Mouse (Mus musculus): Measurements from ENCODE around the gene Timp2. TPM values are rescaled to one million over a fixed set of nuclear protein-coding genes. Genes with fewer than 3 reads are reported as not detected.

Gene Timp2
- total RNA-seq, 1 experiment: 52.4 TPM

DNA sequence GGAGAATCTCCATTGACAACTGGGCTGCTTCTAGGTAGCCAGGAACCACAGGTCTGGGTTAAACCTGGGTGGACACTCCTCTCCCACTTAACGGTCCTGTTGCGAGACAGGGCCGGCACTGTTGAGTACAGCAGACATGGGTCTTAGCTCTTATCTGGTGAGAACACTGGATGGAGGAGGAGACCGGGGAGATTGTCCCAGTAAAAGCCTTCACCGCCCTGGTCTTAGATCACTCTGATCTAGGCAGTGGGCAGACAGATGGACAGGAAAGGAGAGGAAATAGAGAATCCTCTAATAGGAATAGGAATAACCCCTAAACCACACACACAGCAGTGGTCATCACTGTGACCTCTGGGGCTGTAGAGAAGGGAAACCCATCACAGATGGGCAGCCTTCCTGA, 31.6 kb downstream of the Timp2 start:
- in situ Hi-C loops (cut with MboI; ENCODE audit: low sequenced_read_pairs in 2 of 2, unreplicated experiment in 2 of 2): no loop called here
- Histone ChIP-seq H3K9ac (ENCODE audit: insufficient read depth, low read depth, low read length, poor library complexity, severe bottlenecking) (no peak overlapping the region), H3K27ac (ENCODE audit: insufficient read depth, low read depth, low read length, poor library complexity, severe bottlenecking) (no peak overlapping the region), H3K36me3 (ENCODE audit: control insufficient read depth, insufficient read depth, low read length, poor library complexity, severe bottlenecking) (no peaks in the 10 kb centered on the region), H3K4me3 (ENCODE audit: insufficient read depth in 1 of 2, low read depth in 1 of 2, low read length in 2 of 2, poor library complexity in 1 of 2, severe bottlenecking in 1 of 2) (no peak overlapping the region), H3K4me1 (ENCODE audit: control insufficient read depth in 2 of 2, insufficient read depth in 2 of 2, low read length in 2 of 2, poor library complexity in 1 of 2) (peaks cover 2 to 12% of the 10 kb centered on the region in 2 experiments; a peak in 3 of 4 replicates), H3K9me3 (ENCODE audit: control insufficient read depth, insufficient read depth, low read depth, low read length) (no peaks in the 10 kb centered on the region)
- DNase-seq (ENCODE audit: low read depth, low spot score): no peak
- TF ChIP-seq ZNF384 (IDR thresholded peaks at IDR 0.05; ENCODE audit: low read depth, low read length): no peak
- no peak for TF ChIP-seq HCFC1 (IDR thresholded peaks at IDR 0.05; ENCODE audit: borderline replicate concordance, insufficient read depth, low read length)
- TF ChIP-seq MAFK (IDR thresholded peaks at IDR 0.05; ENCODE audit: insufficient read depth, low read depth, low read length): no peak
- no peak for TF ChIP-seq ZC3H11A (IDR thresholded peaks at IDR 0.05; ENCODE audit: borderline replicate concordance, low read depth, low read length)
- no peak for TF ChIP-seq CHD2 (IDR thresholded peaks at IDR 0.05; ENCODE audit: low read depth, low read length)

DNA sequence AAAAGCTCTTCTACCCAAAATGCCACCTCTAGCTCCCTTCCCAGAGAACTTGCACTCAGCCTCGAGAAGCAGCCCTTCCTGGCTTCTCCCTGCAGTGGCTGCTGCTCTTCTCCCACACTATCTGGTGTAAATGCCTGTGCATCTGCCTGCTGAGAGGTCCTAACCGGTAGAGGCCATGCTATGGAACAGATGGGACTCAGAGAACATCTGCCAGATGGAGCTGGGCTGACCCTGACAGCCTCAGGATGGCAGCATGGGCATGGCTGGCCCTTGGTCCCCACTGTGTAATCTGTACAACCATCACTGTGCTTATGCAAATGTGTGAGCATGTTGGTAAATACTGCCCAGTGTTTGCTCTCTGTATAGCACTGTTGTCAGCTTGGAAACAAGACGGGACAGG, 32.9 kb downstream of the Timp2 start:
- Histone ChIP-seq H3K27ac (ENCODE audit: insufficient read depth, low read depth, low read length, poor library complexity, severe bottlenecking) (no peak overlapping the region), H3K4me3 (ENCODE audit: insufficient read depth in 1 of 2, low read depth in 1 of 2, low read length in 2 of 2, poor library complexity in 1 of 2, severe bottlenecking in 1 of 2) (no peak overlapping the region), H3K9me3 (ENCODE audit: control insufficient read depth, insufficient read depth, low read depth, low read length) (no peaks in the 10 kb centered on the region), H3K36me3 (ENCODE audit: control insufficient read depth, insufficient read depth, low read length, poor library complexity, severe bottlenecking) (no peaks in the 10 kb centered on the region), H3K9ac (ENCODE audit: insufficient read depth, low read depth, low read length, poor library complexity, severe bottlenecking) (no peak overlapping the region), H3K4me1 (ENCODE audit: control insufficient read depth in 2 of 2, insufficient read depth in 2 of 2, low read length in 2 of 2, poor library complexity in 1 of 2) (peaks cover 2 to 12% of the 10 kb centered on the region in 2 experiments; a peak in 3 of 4 replicates)
- in situ Hi-C loops (cut with MboI; ENCODE audit: low sequenced_read_pairs in 2 of 2, unreplicated experiment in 2 of 2): no loop called here
- TF ChIP-seq MAFK (IDR thresholded peaks at IDR 0.05; ENCODE audit: insufficient read depth, low read depth, low read length) (no peak), HCFC1 (IDR thresholded peaks at IDR 0.05; ENCODE audit: borderline replicate concordance, insufficient read depth, low read length) (no peak), CHD2 (IDR thresholded peaks at IDR 0.05; ENCODE audit: low read depth, low read length) (no peak), ZC3H11A (IDR thresholded peaks at IDR 0.05; ENCODE audit: borderline replicate concordance, low read depth, low read length) (no peak), ZNF384 (IDR thresholded peaks at IDR 0.05; ENCODE audit: low read depth, low read length) (no peak)
- DNase-seq (ENCODE audit: low read depth, low spot score): no peak

DNA sequence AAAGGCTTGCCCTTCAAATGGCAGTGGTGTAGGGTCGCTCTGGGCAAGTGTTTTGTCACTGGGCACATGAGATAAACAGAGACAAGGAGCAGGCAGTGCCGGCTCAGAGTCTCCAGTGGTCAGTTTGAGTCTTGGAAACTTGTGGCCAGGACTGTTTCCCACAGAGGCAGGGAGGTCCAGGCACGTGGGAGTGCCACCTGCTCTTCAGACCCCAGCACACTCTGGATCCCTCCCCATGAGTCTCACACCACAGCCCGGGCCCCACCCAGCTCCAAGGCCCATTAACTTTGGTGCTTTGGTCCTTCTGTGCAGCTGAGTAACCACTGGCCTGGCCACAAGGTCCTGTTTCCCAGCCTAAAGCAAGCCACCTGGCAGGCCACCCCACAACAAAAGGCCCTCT, 33.6 kb downstream of the Timp2 start:
- Histone ChIP-seq H3K36me3 (ENCODE audit: control insufficient read depth, insufficient read depth, low read length, poor library complexity, severe bottlenecking) (no peaks in the 10 kb centered on the region), H3K27ac (ENCODE audit: insufficient read depth, low read depth, low read length, poor library complexity, severe bottlenecking) (no peak overlapping the region), H3K9ac (ENCODE audit: insufficient read depth, low read depth, low read length, poor library complexity, severe bottlenecking) (no peak overlapping the region), H3K4me1 (ENCODE audit: control insufficient read depth in 2 of 2, insufficient read depth in 2 of 2, low read length in 2 of 2, poor library complexity in 1 of 2) (peaks cover 2 to 11% of the 10 kb centered on the region in 2 experiments; a peak in 3 of 4 replicates), H3K4me3 (ENCODE audit: insufficient read depth in 1 of 2, low read depth in 1 of 2, low read length in 2 of 2, poor library complexity in 1 of 2, severe bottlenecking in 1 of 2) (no peak overlapping the region), H3K9me3 (ENCODE audit: control insufficient read depth, insufficient read depth, low read depth, low read length) (no peaks in the 10 kb centered on the region)
- no peak for DNase-seq (ENCODE audit: low read depth, low spot score)
- TF ChIP-seq MAFK (IDR thresholded peaks at IDR 0.05; ENCODE audit: insufficient read depth, low read depth, low read length): no peak
- no peak for TF ChIP-seq ZNF384 (IDR thresholded peaks at IDR 0.05; ENCODE audit: low read depth, low read length)
- TF ChIP-seq CHD2 (IDR thresholded peaks at IDR 0.05; ENCODE audit: low read depth, low read length): no peak
- no peak for TF ChIP-seq ZC3H11A (IDR thresholded peaks at IDR 0.05; ENCODE audit: borderline replicate concordance, low read depth, low read length)
- no peak for TF ChIP-seq HCFC1 (IDR thresholded peaks at IDR 0.05; ENCODE audit: borderline replicate concordance, insufficient read depth, low read length)
- in situ Hi-C loops (cut with MboI; ENCODE audit: low sequenced_read_pairs in 2 of 2, unreplicated experiment in 2 of 2): no loop called here

DNA sequence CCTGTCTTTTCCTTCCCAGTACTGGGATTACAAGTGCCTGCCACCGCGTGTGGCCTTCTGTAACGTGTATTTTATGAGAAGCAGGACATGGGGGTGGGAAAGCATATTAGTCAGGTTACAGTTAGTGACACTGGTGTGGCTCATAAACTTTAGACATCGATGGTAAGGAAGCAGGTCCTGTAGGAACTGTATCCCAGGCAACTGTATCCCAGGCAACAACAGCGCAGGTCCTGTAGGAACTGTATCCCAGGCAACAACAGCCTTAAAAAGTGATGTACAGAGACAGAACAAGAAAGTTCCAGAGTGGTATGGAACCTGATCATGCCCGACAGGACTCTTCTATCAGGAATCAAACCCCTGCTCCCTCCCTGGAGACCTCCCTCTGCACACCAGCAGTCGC, 34.0 kb downstream of the Timp2 start:
- in situ Hi-C loops (cut with MboI; ENCODE audit: low sequenced_read_pairs in 2 of 2, unreplicated experiment in 2 of 2): no loop called here
- DNase-seq (ENCODE audit: low read depth, low spot score): no peak
- TF ChIP-seq ZNF384 (IDR thresholded peaks at IDR 0.05; ENCODE audit: low read depth, low read length): no peak
- no peak overlapping the region for H3K27ac ChIP-seq (ENCODE audit: insufficient read depth, low read depth, low read length, poor library complexity, severe bottlenecking)
- no peaks in the 10 kb centered on the region for H3K9me3 ChIP-seq (ENCODE audit: control insufficient read depth, insufficient read depth, low read depth, low read length)
- no peak overlapping the region for H3K9ac ChIP-seq (ENCODE audit: insufficient read depth, low read depth, low read length, poor library complexity, severe bottlenecking)
- no peak overlapping the region for H3K4me3 ChIP-seq (ENCODE audit: insufficient read depth in 1 of 2, low read depth in 1 of 2, low read length in 2 of 2, poor library complexity in 1 of 2, severe bottlenecking in 1 of 2)
- H3K36me3 ChIP-seq (ENCODE audit: control insufficient read depth, insufficient read depth, low read length, poor library complexity, severe bottlenecking): no peaks in the 10 kb centered on the region
- peaks cover 0 to 7% of the 10 kb centered on the region in 2 experiments; a peak in 1 of 4 replicates for H3K4me1 ChIP-seq (ENCODE audit: control insufficient read depth in 2 of 2, insufficient read depth in 2 of 2, low read length in 2 of 2, poor library complexity in 1 of 2)

DNA sequence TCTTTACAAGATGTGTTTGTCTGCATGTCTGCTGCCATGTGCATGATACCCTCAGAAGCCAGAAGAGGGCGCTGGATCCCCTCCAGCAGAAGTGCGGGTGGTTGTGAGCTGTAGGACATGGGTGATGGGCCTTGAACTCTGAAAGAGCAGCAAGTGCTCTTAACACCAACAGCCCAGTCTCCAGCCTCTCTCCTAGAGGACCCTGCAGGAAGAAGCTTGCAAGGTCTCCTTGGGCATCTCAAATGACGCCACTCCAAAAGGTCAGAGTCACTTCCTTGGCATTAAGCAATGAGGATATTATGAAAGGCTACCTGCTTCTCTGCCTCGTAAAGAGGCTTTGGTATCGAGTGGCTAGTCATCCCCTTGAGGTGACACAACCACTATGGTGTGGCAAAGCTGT, 36.9 kb downstream of the Timp2 start:
- no peak for DNase-seq (ENCODE audit: low read depth, low spot score)
- in situ Hi-C loops (cut with MboI; ENCODE audit: low sequenced_read_pairs in 2 of 2, unreplicated experiment in 2 of 2): no loop called here
- no peaks in the 10 kb centered on the region for H3K36me3 ChIP-seq (ENCODE audit: control insufficient read depth, insufficient read depth, low read length, poor library complexity, severe bottlenecking)
- H3K4me3 ChIP-seq (ENCODE audit: insufficient read depth in 1 of 2, low read depth in 1 of 2, low read length in 2 of 2, poor library complexity in 1 of 2, severe bottlenecking in 1 of 2): no peak overlapping the region
- peaks cover 0 to 4% of the 10 kb centered on the region in 2 experiments; a peak in 1 of 4 replicates for H3K4me1 ChIP-seq (ENCODE audit: control insufficient read depth in 2 of 2, insufficient read depth in 2 of 2, low read length in 2 of 2, poor library complexity in 1 of 2)
- H3K9ac ChIP-seq (ENCODE audit: insufficient read depth, low read depth, low read length, poor library complexity, severe bottlenecking): no peak overlapping the region
- no peak for TF ChIP-seq ZNF384 (IDR thresholded peaks at IDR 0.05; ENCODE audit: low read depth, low read length)
- TF ChIP-seq CHD2 (IDR thresholded peaks at IDR 0.05; ENCODE audit: low read depth, low read length): no peak
- TF ChIP-seq MAFK (IDR thresholded peaks at IDR 0.05; ENCODE audit: insufficient read depth, low read depth, low read length): no peak
- no peak for TF ChIP-seq HCFC1 (IDR thresholded peaks at IDR 0.05; ENCODE audit: borderline replicate concordance, insufficient read depth, low read length)
- TF ChIP-seq ZC3H11A (IDR thresholded peaks at IDR 0.05; ENCODE audit: borderline replicate concordance, low read depth, low read length): no peak
- no peaks in the 10 kb centered on the region for H3K9me3 ChIP-seq (ENCODE audit: control insufficient read depth, insufficient read depth, low read depth, low read length)
- no peak overlapping the region for H3K27ac ChIP-seq (ENCODE audit: insufficient read depth, low read depth, low read length, poor library complexity, severe bottlenecking)
